Mouse (Mus musculus) CD4-positive naive resting alpha-beta T cell, adult 76 days (primary cell): ENCODE measurements around the gene Mindy4. TPM values are rescaled to one million over a fixed set of nuclear protein-coding genes. Genes with fewer than 3 reads are reported as not detected.

Experiments used
- total RNA-seq: library from RNA; stranded (reverse); gene quantifications from one replicate; pipeline ENCODE4 v1.2.4, GENCODE M21; 2023

Mindy4 gene
- 0.18 TPM for total RNA-seq

DNA sequence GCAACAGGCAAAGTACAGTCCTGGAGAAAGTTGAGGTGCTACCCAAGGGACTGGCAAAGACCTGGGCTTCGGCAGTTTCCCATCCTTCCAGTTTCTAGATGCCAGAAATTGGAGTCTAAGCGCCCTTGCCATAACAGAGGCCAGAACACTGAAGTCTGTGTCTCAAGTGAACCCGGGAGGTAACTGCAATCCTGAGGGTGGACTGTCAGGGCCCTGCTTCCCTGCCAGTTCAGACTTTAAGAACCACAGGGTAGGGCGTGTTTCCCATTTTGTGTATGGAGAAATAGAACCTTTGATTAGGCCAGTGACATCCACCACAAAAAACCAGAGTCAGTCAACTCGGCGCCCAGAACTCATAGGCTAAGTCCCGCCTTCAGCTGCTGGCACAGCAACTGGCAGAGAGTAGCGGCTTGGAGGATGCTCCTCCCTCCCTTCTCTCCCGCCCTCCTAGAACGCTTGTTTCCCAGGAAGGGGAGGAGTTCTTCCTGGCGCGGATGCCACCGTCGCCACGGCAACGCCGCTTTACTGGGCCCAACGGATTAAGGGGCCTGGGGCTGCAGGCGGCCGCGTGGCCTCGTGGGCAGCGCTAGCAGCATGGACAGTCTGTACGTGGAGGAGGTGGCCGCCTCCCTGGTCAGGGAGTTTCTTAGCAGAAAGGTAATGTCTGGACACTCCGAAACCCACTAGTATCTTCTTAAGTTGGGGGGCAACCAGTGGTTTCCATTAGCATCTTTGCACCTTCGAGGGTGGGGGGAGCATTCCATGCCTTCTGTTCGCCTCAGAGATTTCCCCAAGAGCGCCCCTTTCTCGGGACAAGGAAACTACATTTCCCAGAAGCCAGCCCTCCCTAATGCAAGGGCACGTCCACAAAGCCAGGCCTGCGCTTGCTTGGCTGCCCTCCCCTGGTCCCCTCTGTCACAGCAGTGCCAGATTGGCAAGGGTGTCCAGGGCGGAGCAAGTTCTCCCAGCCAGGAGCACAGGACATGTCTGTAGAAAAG, at the start of gene Mindy4:
Mindy4 (plus strand) TSS at position 471 of the 998 bp plus-strand sequence.

DNA sequence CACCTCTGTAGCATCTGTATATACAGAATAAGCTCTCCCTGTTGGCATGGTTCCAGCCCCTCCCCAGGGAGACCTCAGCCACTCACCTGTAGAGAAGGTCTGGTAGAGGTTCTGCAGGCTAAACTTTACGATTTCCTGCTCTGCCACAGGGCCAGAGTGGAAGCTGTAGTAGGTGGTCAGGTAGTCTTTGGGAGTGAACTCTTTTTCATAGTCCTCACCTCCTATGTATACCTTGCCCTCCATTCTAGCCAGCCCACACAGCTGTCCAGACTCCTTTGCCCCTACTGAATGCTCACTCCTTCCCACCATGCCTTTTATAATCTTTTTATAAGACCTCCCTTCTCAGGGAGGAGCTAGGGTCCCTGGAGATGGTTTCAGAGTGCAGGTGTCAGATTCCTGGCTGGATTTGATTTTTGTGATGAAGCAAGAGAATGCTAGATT, 28.4 kb upstream of the Mindy4 start, which contains the start of gene Inmt:
Inmt (minus strand) TSS at position 303 of the 441 bp plus-strand sequence.

DNA sequence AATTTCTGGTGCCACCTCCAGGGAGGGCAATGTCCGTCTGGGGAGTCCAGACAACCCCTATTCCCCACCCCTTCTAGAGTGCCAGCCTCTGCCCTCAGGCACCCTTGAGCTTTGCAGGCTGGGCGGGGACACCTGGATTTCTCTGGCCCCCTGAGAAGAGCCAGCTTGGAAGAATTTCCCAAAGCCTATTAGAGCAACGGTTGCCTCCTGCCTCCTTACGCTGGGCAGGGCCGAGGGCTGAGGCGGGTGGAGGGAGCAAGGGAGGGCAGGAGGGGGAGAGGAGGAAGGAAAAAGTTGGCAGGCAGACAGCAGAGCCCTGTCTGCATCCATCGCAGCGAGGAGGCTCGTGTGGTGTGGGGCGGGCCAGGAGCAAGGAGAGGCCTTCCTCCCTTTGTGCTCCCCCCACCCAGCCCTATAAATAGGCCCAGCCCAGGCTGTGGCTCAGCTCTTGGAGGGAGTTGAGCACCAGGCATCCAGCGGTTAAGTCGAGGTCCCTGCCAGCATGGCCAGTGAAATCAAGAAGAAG, 132.9 kb downstream of the Mindy4 start, which contains the start of gene Aqp1:
Aqp1 (plus strand) TSS at position 444 of the 526 bp plus-strand sequence.

Other genes with a start within 250 kb of the Mindy4 start
- 17.0 TPM for gene Nod1, start 230.8 kb upstream of the Mindy4 start, total RNA-seq
- 9.9 TPM for gene Ggct, start 210.4 kb upstream of the Mindy4 start, total RNA-seq
- gene Gars, start 165.4 kb upstream of the Mindy4 start, total RNA-seq = 78.9 TPM
- gene Crhr2, start 70.4 kb upstream of the Mindy4 start, total RNA-seq = not detected
- gene Inmt, start 28.3 kb upstream of the Mindy4 start, total RNA-seq = not detected
- 3.3 TPM for gene Aqp1, start 133.0 kb downstream of the Mindy4 start, total RNA-seq
- not detected for gene Ghrhr, start 172.9 kb downstream of the Mindy4 start, total RNA-seq
- gene Adcyap1r1, start 248.6 kb downstream of the Mindy4 start, total RNA-seq = not detected